Mouse (Mus musculus): Measurements from ENCODE around the gene Bmpr2.

The Bmpr2 gene

GRCm38 (mm10) chr1:59795336-59795735 lies 32.1 kb downstream of the Bmpr2 start:
- peak; percentile 70 to 76 for DNase-seq (ENCODE audit: low spot score in 2 of 2)

- DNase-seq (ENCODE audit: low spot score in 2 of 2), result no peak
Observed at GRCm38 (mm10) chr1:59797865-59798264, 34.7 kb downstream of the Bmpr2 start.

- no peak for DNase-seq (ENCODE audit: low spot score in 2 of 2)
Observed at GRCm38 (mm10) chr1:59804363-59804762, 41.2 kb downstream of the Bmpr2 start.

GRCm38 (mm10) chr1:59809921-59810320 lies 46.7 kb downstream of the Bmpr2 start:
- no peak for DNase-seq (ENCODE audit: low spot score in 2 of 2)

GRCm38 (mm10) chr1:59812782-59813181 lies 49.6 kb downstream of the Bmpr2 start:
- no peak for DNase-seq (ENCODE audit: low spot score in 2 of 2)

- no peak for DNase-seq (ENCODE audit: low spot score in 2 of 2)
Observed at GRCm38 (mm10) chr1:59825421-59825820, 62.2 kb downstream of the Bmpr2 start.

- peak; percentile 28 to 42 for DNase-seq (ENCODE audit: low spot score in 2 of 2)
Observed at GRCm38 (mm10) chr1:59826583-59826982, 63.4 kb downstream of the Bmpr2 start.

GRCm38 (mm10) chr1:59829410-59829809 lies 66.2 kb downstream of the Bmpr2 start:
- no peak for DNase-seq (ENCODE audit: low spot score in 2 of 2)

GRCm38 (mm10) chr1:59830194-59830593 lies 67.0 kb downstream of the Bmpr2 start:
- no peak for DNase-seq (ENCODE audit: low spot score in 2 of 2)

- peak; percentile 35 to 41 for DNase-seq (ENCODE audit: low spot score in 2 of 2)
Observed at GRCm38 (mm10) chr1:59833723-59834122, 70.5 kb downstream of the Bmpr2 start.

GRCm38 (mm10) chr1:59848327-59848726 lies 85.1 kb downstream of the Bmpr2 start:
- peak in 1 of 2 experiments; percentile 31 for DNase-seq (ENCODE audit: low spot score in 2 of 2)

GRCm38 (mm10) chr1:59859046-59859445 lies 95.8 kb downstream of the Bmpr2 start:
- DNase-seq (ENCODE audit: low spot score in 2 of 2), result no peak

GRCm38 (mm10) chr1:59862144-59862543 lies 98.9 kb downstream of the Bmpr2 start:
- no peak for DNase-seq (ENCODE audit: low spot score in 2 of 2)

GRCm38 (mm10) chr1:59868041-59868440 lies 104.8 kb downstream of the Bmpr2 start:
- DNase-seq (ENCODE audit: low spot score in 2 of 2), result no peak

- no peak for DNase-seq (ENCODE audit: low spot score in 2 of 2)
Observed at GRCm38 (mm10) chr1:59874023-59874422, 110.8 kb downstream of the Bmpr2 start.

GRCm38 (mm10) chr1:59878098-59878497 lies 114.9 kb downstream of the Bmpr2 start:
- no peak for DNase-seq (ENCODE audit: low spot score in 2 of 2)

GRCm38 (mm10) chr1:59883349-59884134 lies 120.3 kb downstream of the Bmpr2 start:
- peak; percentile 73 to 84 for DNase-seq (ENCODE audit: low spot score in 2 of 2)

GRCm38 (mm10) chr1:59886899-59887298 lies 123.7 kb downstream of the Bmpr2 start:
- DNase-seq (ENCODE audit: low spot score in 2 of 2), result no peak

- no peak for DNase-seq (ENCODE audit: low spot score in 2 of 2)
Observed at GRCm38 (mm10) chr1:59888018-59888417, 124.8 kb downstream of the Bmpr2 start.

- DNase-seq (ENCODE audit: low spot score in 2 of 2), result no peak
Observed at GRCm38 (mm10) chr1:59891185-59891584, 128.0 kb downstream of the Bmpr2 start.

- DNase-seq (ENCODE audit: low spot score in 2 of 2), result no peak
Observed at GRCm38 (mm10) chr1:59892777-59893176, 129.6 kb downstream of the Bmpr2 start.

GRCm38 (mm10) chr1:59894025-59894424 lies 130.8 kb downstream of the Bmpr2 start:
- no peak for DNase-seq (ENCODE audit: low spot score in 2 of 2)

- peak; percentile 70 to 75 for DNase-seq (ENCODE audit: low spot score in 2 of 2)
Observed at GRCm38 (mm10) chr1:59895456-59895855, 132.3 kb downstream of the Bmpr2 start.

Measured in right cerebral cortex, postnatal 10 days (tissue).